Mouse (Mus musculus) lung, embryonic 14.5 days (tissue): ENCODE measurements at regions not wholly inside any gene's neighbourhood (a gene's known extent, or its start where the extent isn't known, plus 50 kb on each side); places are given as distances from the start of the nearest gene placed in this dataset.

Experiments
- ATAC-seq: fragments of 200-750 bp; cut with Nextera tagmentation; 2 replicates; pipeline ENCODE4 v1.8.0; 2017; ENCODE audit warnings: mild to moderate bottlenecking, moderate TSS enrichment, moderate library complexity; ENCODE audit not compliant: insufficient read depth
- DNase-seq: peaks from one replicate; pipeline ENCODE4 v3.0.0-alpha.2; 2015
- H3K27ac ChIP-seq: fragments of 300-500 bp; sonication (generic); 2 replicates; pipeline ENCODE4 v1.5.1; 2014; ENCODE audit warnings: low read depth, mild to moderate bottlenecking, moderate library complexity
- H3K27me3 ChIP-seq: fragments of 300-500 bp; sonication (generic); 2 replicates; pipeline ENCODE4 v1.6.1; 2014; ENCODE audit warnings: low read length, control low read depth; ENCODE audit not compliant: insufficient read depth
- H3K36me3 ChIP-seq: fragments of 300-500 bp; sonication (generic); 2 replicates; pipeline ENCODE4 v1.6.1; 2014; ENCODE audit warnings: control low read depth; ENCODE audit not compliant: insufficient read depth
- H3K4me1 ChIP-seq: fragments of 300-500 bp; sonication (generic); 2 replicates; pipeline ENCODE4 v1.6.1; 2014; ENCODE audit warnings: antibody characterized with exemption, control low read depth; ENCODE audit not compliant: insufficient read depth
- H3K4me2 ChIP-seq: fragments of 300-500 bp; sonication (generic); 2 replicates; pipeline ENCODE4 v1.6.1; 2014; ENCODE audit warnings: mild to moderate bottlenecking
- H3K4me3 ChIP-seq: fragments of 300-500 bp; sonication (generic); 2 replicates; pipeline ENCODE4 v1.5.1; 2014; ENCODE audit warnings: low read depth, low read length
- H3K9ac ChIP-seq: fragments of 300-500 bp; sonication (generic); 2 replicates; pipeline ENCODE4 v1.6.1; 2014
- H3K9me3 ChIP-seq: fragments of 300-500 bp; sonication (generic); 2 replicates; pipeline ENCODE4 v1.6.1; 2016; ENCODE audit warnings: low read depth, low read length, control low read depth
- CTCF ChIP-seq: IDR thresholded peaks from 2 replicates; pipeline ENCODE4 v1.5.1; 2016; ENCODE audit warnings: antibody characterized with exemption, low read depth
- WGBS: fragments of 180-500 bp; shearing (Covaris S2); extraction: QIAGEN DNeasy Blood & Tissue Kit; methylation state at CpG from one replicate; pipeline ENCODE4 v1.1.7; 2014; 5-methylcytosine and 5-hydroxymethylcytosine counted together

GRCm38 (mm10) chr7:115073406-115073805, 329.9 kb downstream of the Insc start:
- Histone ChIP-seq H3K4me3 (no peak overlapping the region), H3K27ac (no peak overlapping the region), H3K9ac (no peak overlapping the region), H3K4me1 (peaks cover 4% of the 10 kb centered on the region; the same call in 1 of the 2 replicates), H3K36me3 (no peaks in the 10 kb centered on the region), H3K9me3 (no peaks in the 10 kb centered on the region), H3K27me3 (no peaks in the 10 kb centered on the region), H3K4me2 (no peak overlapping the region)
- ATAC-seq (no peak), DNase-seq (no peak)
- WGBS = 70% methylated on average over 2 of the region's 2 CpGs
- TF ChIP-seq CTCF = no peak

- no peaks in the 10 kb centered on the region for H3K36me3 ChIP-seq
- no peak overlapping the region for H3K27ac ChIP-seq
- no peaks in the 10 kb centered on the region for H3K27me3 ChIP-seq
- WGBS = 84% methylated on average over 4 of the region's 4 CpGs
- H3K9ac ChIP-seq = no peak overlapping the region
- no peak overlapping the region for H3K4me3 ChIP-seq
- DNase-seq = no peak
- ATAC-seq = no peak
- H3K4me2 ChIP-seq = no peak overlapping the region
- TF ChIP-seq CTCF = no peak
- no peaks in the 10 kb centered on the region for H3K9me3 ChIP-seq
- H3K4me1 ChIP-seq = peaks cover 3% of the 10 kb centered on the region; the same call in 1 of the 2 replicates
Observed at GRCm38 (mm10) chr7:115076781-115077180, 333.3 kb downstream of the Insc start.

- ATAC-seq (no peak), DNase-seq (no peak)
- WGBS = 77% methylated on average over 3 of the region's 3 CpGs
Observed at GRCm38 (mm10) chr7:115084711-115085380, 341.4 kb downstream of the Insc start.

DNA sequence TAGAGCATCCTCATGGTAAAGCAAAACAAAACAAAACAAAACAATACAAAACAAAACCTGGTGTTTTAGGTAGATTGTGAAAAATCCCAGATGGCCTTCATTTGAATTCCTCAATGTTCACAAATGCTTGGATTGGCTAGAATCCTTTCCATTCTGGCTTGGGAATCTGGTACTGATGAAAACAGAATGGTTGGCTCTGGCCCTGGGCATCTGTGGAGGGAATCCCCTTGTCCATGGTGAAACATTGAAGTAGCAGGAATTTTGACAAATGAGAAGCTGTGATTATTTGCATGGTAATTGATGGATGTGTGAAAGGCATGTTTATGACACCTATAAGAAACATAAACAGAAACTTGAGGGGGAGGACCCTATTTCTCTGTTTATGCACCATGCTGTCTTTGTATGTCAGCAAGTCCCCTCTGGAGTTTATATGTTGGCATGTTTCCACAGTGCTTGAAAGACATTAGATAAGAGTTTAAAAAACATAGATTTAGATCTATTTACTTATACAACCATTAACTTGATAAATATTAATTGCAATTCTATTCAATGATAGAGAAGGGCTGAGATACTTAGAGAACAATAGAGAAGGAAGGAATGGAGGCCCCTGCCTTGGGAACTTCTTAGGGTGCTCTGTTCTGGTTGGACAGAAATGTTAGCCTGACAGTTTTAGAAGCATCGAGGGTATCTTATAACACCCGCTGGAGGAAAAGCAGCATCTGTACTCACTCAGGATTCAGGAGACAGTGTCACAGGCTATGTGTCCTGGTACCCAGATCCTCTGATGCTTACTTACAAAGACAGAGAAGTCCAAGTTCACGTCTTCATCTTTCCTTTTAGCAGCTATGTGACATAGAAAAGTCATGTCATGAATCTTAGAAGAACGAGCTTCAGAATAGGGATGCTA, 343.3 kb downstream of the Insc start:
- Histone ChIP-seq H3K4me2 (no peak overlapping the region), H3K9ac (no peak overlapping the region), H3K4me1 (no peaks in the 10 kb centered on the region), H3K4me3 (no peak overlapping the region), H3K27me3 (no peaks in the 10 kb centered on the region), H3K27ac (no peak overlapping the region), H3K36me3 (no peaks in the 10 kb centered on the region), H3K9me3 (no peaks in the 10 kb centered on the region)
- TF ChIP-seq CTCF = no peak
- DNase-seq = peak; percentile 87
- WGBS = 30% methylated on average over 4 of the region's 4 CpGs
- peak; percentile 95 for ATAC-seq

More at GRCm38 (mm10) chr7:115084711-115085380, 341.4 kb downstream of the Insc start:
- Histone ChIP-seq H3K9me3 (no peaks in the 10 kb centered on the region), H3K4me1 (no peaks in the 10 kb centered on the region), H3K27ac (no peak overlapping the region), H3K9ac (no peak overlapping the region), H3K27me3 (no peaks in the 10 kb centered on the region), H3K4me3 (no peak overlapping the region), H3K4me2 (no peak overlapping the region), H3K36me3 (no peaks in the 10 kb centered on the region)
- no peak for TF ChIP-seq CTCF

- TF ChIP-seq CTCF = no peak
- no peaks in the 10 kb centered on the region for H3K4me1 ChIP-seq
- no peaks in the 10 kb centered on the region for H3K27me3 ChIP-seq
- no peak overlapping the region for H3K9ac ChIP-seq
- DNase-seq (peak; percentile 9), ATAC-seq (no peak)
- no peak overlapping the region for H3K4me3 ChIP-seq
- H3K4me2 ChIP-seq = no peak overlapping the region
- H3K9me3 ChIP-seq = no peaks in the 10 kb centered on the region
- no peak overlapping the region for H3K27ac ChIP-seq
- 68% methylated on average over 3 of the region's 3 CpGs for WGBS
- no peaks in the 10 kb centered on the region for H3K36me3 ChIP-seq
Observed at GRCm38 (mm10) chr7:115092481-115093050, 349.1 kb downstream of the Insc start.

GRCm38 (mm10) chr7:115106041-115106440, 362.5 kb downstream of the Insc start:
- Histone ChIP-seq H3K9me3 (no peaks in the 10 kb centered on the region), H3K4me2 (no peak overlapping the region), H3K9ac (no peak overlapping the region), H3K27ac (no peak overlapping the region), H3K4me3 (no peak overlapping the region), H3K4me1 (no peaks in the 10 kb centered on the region), H3K27me3 (no peaks in the 10 kb centered on the region), H3K36me3 (no peaks in the 10 kb centered on the region)
- no peak for DNase-seq
- no peak for TF ChIP-seq CTCF
- WGBS = 62% methylated on average over 2 of the region's 2 CpGs
- ATAC-seq = no peak

DNA sequence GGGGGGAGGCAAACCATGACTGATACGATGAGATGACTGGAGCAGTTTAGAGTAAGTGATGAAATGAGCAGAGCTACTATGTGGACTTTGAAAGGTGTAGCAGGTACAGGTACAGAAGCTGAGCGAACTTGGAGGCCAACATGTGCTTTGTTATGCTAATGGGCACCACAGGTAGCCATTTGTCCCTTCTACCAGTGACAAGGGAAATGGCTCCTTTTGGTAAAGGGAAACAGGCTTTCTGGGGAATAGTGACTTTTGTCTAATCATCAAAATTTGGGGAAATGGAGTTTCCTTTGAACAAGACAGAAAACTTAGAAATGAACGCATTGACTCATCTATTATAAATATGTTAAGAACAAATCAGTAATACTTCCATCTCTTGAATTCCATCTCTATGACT, 368.8 kb downstream of the Insc start:
- Histone ChIP-seq H3K9me3 (no peaks in the 10 kb centered on the region), H3K27me3 (no peaks in the 10 kb centered on the region), H3K9ac (no peak overlapping the region), H3K4me2 (no peak overlapping the region), H3K27ac (no peak overlapping the region), H3K4me3 (no peak overlapping the region), H3K4me1 (no peaks in the 10 kb centered on the region), H3K36me3 (no peaks in the 10 kb centered on the region)
- ATAC-seq (no peak), DNase-seq (no peak)
- TF ChIP-seq CTCF = no peak
- 58% methylated on average over 3 of the region's 3 CpGs for WGBS
